Mouse (Mus musculus) MEL (cell line): ENCODE measurements around the gene Cyth2.

ENCODE experiments used
- CTCF ChIP-seq, 3 experiments: IDR thresholded peaks in 2 of 3; conservative IDR thresholded peaks in 1 of 3; 2 replicates each; pipeline ENCODE4 v1.5.1; 2011 to 2012; ENCODE audit warnings: low read length in 3 of 3, low read depth in 2 of 3, mild to moderate bottlenecking in 2 of 3, improper control_type of control experiment in 1 of 3, inconsistent platforms in 1 of 3, mixed read lengths in 1 of 3, moderate library complexity in 1 of 3; ENCODE audit not compliant: control insufficient read depth in 1 of 3, insufficient read depth in 1 of 3, poor library complexity in 1 of 3, severe bottlenecking in 1 of 3
- GABPA ChIP-seq: IDR thresholded peaks from 2 replicates; pipeline ENCODE4 v1.6.1; 2012; ENCODE audit warnings: low read depth, mild to moderate bottlenecking, inconsistent platforms, low read length, improper control_type of control experiment, moderate library complexity
- GATA1 ChIP-seq: IDR thresholded peaks from 2 replicates; pipeline ENCODE4 v1.6.1; 2011; ENCODE audit warnings: low read depth, low read length, improper control_type of control experiment
- MYC ChIP-seq: IDR thresholded peaks from 2 replicates; pipeline ENCODE4 v1.6.1; 2011; ENCODE audit warnings: low read depth, mild to moderate bottlenecking, low read length, improper control_type of control experiment, moderate library complexity
- POLR2A ChIP-seq, 2 experiments: IDR thresholded peaks; 2 replicates each; pipeline ENCODE4 v1.6.1; 2011 to 2012; ENCODE audit warnings: low read length in 2 of 2, mild to moderate bottlenecking in 2 of 2, control low read depth in 1 of 2, improper control_type of control experiment in 1 of 2, low read depth in 1 of 2, moderate library complexity in 1 of 2; ENCODE audit not compliant: control insufficient read depth in 1 of 2, insufficient read depth in 1 of 2, poor library complexity in 1 of 2
- USF1 ChIP-seq: IDR thresholded peaks from 2 replicates; pipeline ENCODE4 v1.6.1; 2014; ENCODE audit warnings: low read depth, mild to moderate bottlenecking, inconsistent platforms, low read length, improper control_type of control experiment, moderate library complexity

DNA sequence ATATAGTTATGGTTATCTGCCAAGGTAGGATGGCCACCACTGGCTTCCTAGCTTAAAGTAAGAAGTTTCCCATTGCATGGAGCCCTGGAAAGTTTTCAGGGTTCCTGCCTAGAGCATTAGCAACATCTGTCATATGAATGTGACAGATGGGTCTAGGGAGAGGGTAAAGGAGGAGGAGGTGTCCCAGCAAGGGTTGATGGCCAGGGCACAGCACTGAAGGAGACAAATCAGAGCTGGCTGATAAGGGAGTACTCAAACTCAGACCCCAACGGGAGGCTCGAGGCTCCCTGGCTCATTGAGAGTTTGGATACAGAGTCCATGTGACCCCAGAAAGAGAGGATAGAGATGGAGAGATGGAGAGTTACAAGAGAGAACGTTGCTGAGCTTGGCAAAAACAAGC is 36.3 kb upstream of the Cyth2 start:
- TF ChIP-seq CTCF (IDR thresholded peaks at IDR 0.05 in 2 of 3, conservative IDR thresholded peaks at IDR 0.05 in 1 of 3; ENCODE audit: control insufficient read depth in 1 of 3, insufficient read depth in 1 of 3, low read depth in 2 of 3, low read length in 3 of 3, poor library complexity in 1 of 3, severe bottlenecking in 1 of 3) (no peak), GABPA (no peak), MYC (no peak), USF1 (no peak), POLR2A (IDR thresholded peaks at IDR 0.05; ENCODE audit: control insufficient read depth in 1 of 2, insufficient read depth in 1 of 2, low read depth in 1 of 2, low read length in 2 of 2, poor library complexity in 1 of 2) (no peak), GATA1 (no peak)
